8 mouse cellular contexts compared by ENCODE assay signal in the genomic region with DNA sequence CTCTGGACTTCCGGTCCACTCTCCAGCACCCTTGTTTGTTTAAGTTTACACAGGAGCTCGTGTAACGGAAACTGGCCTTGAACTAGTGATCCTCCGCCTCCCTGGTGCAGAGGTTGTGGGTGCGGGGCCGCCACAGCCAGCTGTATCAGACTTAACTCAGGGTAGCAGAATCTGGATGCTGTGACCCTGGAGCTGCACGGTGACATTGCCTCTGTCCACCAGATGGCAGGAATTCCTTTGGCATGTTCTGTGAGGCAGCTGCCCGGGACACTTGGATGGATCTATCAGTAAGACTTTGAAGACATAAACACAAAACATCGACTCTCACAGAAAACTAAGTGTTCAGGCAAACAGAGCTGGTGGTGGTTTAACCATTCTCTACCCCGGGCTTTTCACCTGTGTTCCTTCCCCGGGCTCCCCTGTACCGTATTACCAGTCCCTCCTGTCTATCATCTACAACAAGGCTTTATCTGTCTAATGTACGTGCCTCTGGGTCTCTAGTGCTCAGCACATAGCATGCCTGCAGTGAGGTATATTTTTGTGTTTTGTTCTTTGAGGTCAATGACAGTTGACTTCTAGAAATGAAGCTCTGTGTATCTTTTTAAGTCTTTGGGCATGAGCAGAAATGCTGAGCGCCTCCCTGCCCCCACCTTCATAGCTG. TPM values are rescaled to one million over a fixed set of nuclear protein-coding genes. Genes with fewer than 3 reads are reported as not detected.
DNase-seq lines count a peak whose midpoint lies in the region; ATAC-seq and TF ChIP-seq lines count a peak whose summit lies in the region.

No protein-coding gene starts in this region.

- H3K4me1 ChIP-seq in thymus, adult 2 months (replicated peaks; ENCODE audit: control insufficient read depth, insufficient read depth, low read length), result peaks cover 9% of the 10 kb centered on the region
- H3K4me1 ChIP-seq in intestine, embryonic 15.5 days (replicated peaks), result peaks cover 13% of the 10 kb centered on the region
- peaks cover 24% of the 10 kb centered on the region for H3K4me1 ChIP-seq in limb, embryonic 10.5 days
- peaks cover 8% of the 10 kb centered on the region; the same call in 1 of the 2 replicates for H3K4me1 ChIP-seq in midbrain, embryonic 10.5 days

- TF ChIP-seq POLR2A in thymus, adult 2 months (IDR thresholded peaks at IDR 0.05; ENCODE audit: control insufficient read depth, extremely low read depth, insufficient read depth, low read length, poor library complexity), result no peak

- H3K36me3 ChIP-seq in thymus, adult 2 months (ENCODE audit: control insufficient read depth, insufficient read depth, low read length), result no peaks in the 10 kb centered on the region
- H3K36me3 ChIP-seq in intestine, embryonic 15.5 days, result no peaks in the 10 kb centered on the region
- peaks cover 14% of the 10 kb centered on the region for H3K36me3 ChIP-seq in limb, embryonic 10.5 days
- H3K36me3 ChIP-seq in midbrain, embryonic 10.5 days, result peaks cover 14% of the 10 kb centered on the region
- H3K36me3 ChIP-seq in splenic B cell, adult 2 months (ENCODE audit: control insufficient read depth, insufficient read depth, low read length, poor library complexity, severe bottlenecking), result no peaks in the 10 kb centered on the region

- H3K4me3 ChIP-seq in thymus, adult 2 months (ENCODE audit: control insufficient read depth, insufficient read depth, low read length), result no peak overlapping the region
- H3K4me3 ChIP-seq in intestine, embryonic 15.5 days (replicated peaks), result no peak overlapping the region
- no peak overlapping the region for H3K4me3 ChIP-seq in limb, embryonic 10.5 days
- no peak overlapping the region for H3K4me3 ChIP-seq in midbrain, embryonic 10.5 days

- peak overlapping the region; percentile 37 for H3K4me2 ChIP-seq in intestine, embryonic 15.5 days (replicated peaks)

- intact Hi-C loops in gastrocnemius, postnatal 36 days (cut with DNase I), result loop anchor here (1.0 to 2.0 kb wide), 2 partner anchors 299 to 330 kb away; partner anchors contain the start of gene Tgfbr3

- no peaks in the 10 kb centered on the region for H3K27me3 ChIP-seq in thymus, adult 2 months (ENCODE audit: control insufficient read depth, insufficient read depth, low read length)
- no peaks in the 10 kb centered on the region for H3K27me3 ChIP-seq in intestine, embryonic 15.5 days (replicated peaks)
- no peaks in the 10 kb centered on the region for H3K27me3 ChIP-seq in limb, embryonic 10.5 days (ENCODE audit: low read depth, poor library complexity, severe bottlenecking)
- no peaks in the 10 kb centered on the region for H3K27me3 ChIP-seq in midbrain, embryonic 10.5 days (ENCODE audit: low read depth, poor library complexity, severe bottlenecking)
- no peaks in the 10 kb centered on the region for H3K27me3 ChIP-seq in splenic B cell, adult 2 months (ENCODE audit: control insufficient read depth, insufficient read depth, low read length, poor library complexity, severe bottlenecking)

- no peaks in the 10 kb centered on the region for H3K9me3 ChIP-seq in intestine, embryonic 15.5 days
- no peaks in the 10 kb centered on the region for H3K9me3 ChIP-seq in limb, embryonic 10.5 days (replicated peaks)
- H3K9me3 ChIP-seq in midbrain, embryonic 10.5 days (replicated peaks), result no peaks in the 10 kb centered on the region

- no peak overlapping the region for H3K27ac ChIP-seq in thymus, adult 2 months (ENCODE audit: control insufficient read depth, insufficient read depth, low read length)
- H3K27ac ChIP-seq in intestine, embryonic 15.5 days, result peak overlapping the region; percentile 30
- H3K27ac ChIP-seq in limb, embryonic 10.5 days, result 0 out of 2 replicates have a peak overlapping the region, but pooled peaks have one; percentile 30
- no peak overlapping the region for H3K27ac ChIP-seq in midbrain, embryonic 10.5 days (replicated peaks)

- H3K9ac ChIP-seq in intestine, embryonic 15.5 days, result no peak overlapping the region

- ATAC-seq in intestine, embryonic 15.5 days, result peak; percentile 78

- peak; percentile 26 for DNase-seq in thymus, adult 2 months
- DNase-seq in thymus, adult 18-20 months, result no peak
- peak; percentile 26 for DNase-seq in cerebellum, adult 9-11 months
- peak; percentile 51 to 55 for DNase-seq in gastrocnemius, postnatal 36 days
- peak; percentile 73 for DNase-seq in limb, embryonic 10.5 days (ENCODE audit: low spot score)
- peak; percentile 66 for DNase-seq in midbrain, embryonic 10.5 days (ENCODE audit: low spot score)
- peak; percentile 64 for DNase-seq in splenic B cell, adult 2 months (ENCODE audit: low read depth, low spot score)

- WGBS in thymus, adult 2 months, result 37% methylated on average over 14 of the region's 14 CpGs
- WGBS in intestine, embryonic 15.5 days, result 25% methylated on average over 14 of the region's 14 CpGs
- WGBS in limb, embryonic 10.5 days, result 53% methylated on average over 14 of the region's 14 CpGs
- WGBS in midbrain, embryonic 10.5 days, result 54% methylated on average over 14 of the region's 14 CpGs

- peak; percentile 22; the same call in 1 of the 2 replicates for TF ChIP-seq CTCF in thymus, adult 2 months (IDR thresholded peaks at IDR 0.05; ENCODE audit: borderline replicate concordance, control insufficient read depth, extremely low read depth, insufficient read depth, low read length, poor library complexity)

RNA-seq across cellular contexts. Expression of gene Cdc7, which starts 26.6 kb away (rescaled TPM):
- polyA plus RNA-seq in thymus, adult 2 months (2012; rRNA removed), result 26.8 and 32.1 TPM in 2 replicates
- under 1 TPM; 0.49 to 0.51 TPM for total RNA-seq in gastrocnemius, postnatal 36 days (2021)
- 36.1 and 36.8 TPM in 2 replicates for polyA plus RNA-seq in intestine, embryonic 15.5 days (2015; fragmentation: Nextera tagmentation; extraction: Ambion mirVana)
- polyA plus RNA-seq in limb, embryonic 10.5 days (2016; fragmentation: Nextera tagmentation; extraction: Ambion mirVana), result 58.5 and 67.8 TPM in 2 replicates
- polyA plus RNA-seq in midbrain, embryonic 10.5 days (2016; fragmentation: Nextera tagmentation; extraction: Ambion mirVana), result 59.3 and 63.5 TPM in 2 replicates

Comparison
In these comparisons a context has a peak if more than half of its experiments do, and no peak if none do; other contexts are left out.
1. DNase-seq: peak in thymus, adult 2 months (single experiment), cerebellum, adult 9-11 months (single experiment), gastrocnemius, postnatal 36 days (2 of 2), limb, embryonic 10.5 days (single experiment), midbrain, embryonic 10.5 days (single experiment) and splenic B cell, adult 2 months (single experiment); none in thymus, adult 18-20 months (0 of 2).
2. H3K27ac ChIP-seq: peak in intestine, embryonic 15.5 days (single experiment) and limb, embryonic 10.5 days (single experiment); none in thymus, adult 2 months (single experiment) and midbrain, embryonic 10.5 days (single experiment).